Mouse (Mus musculus) hindlimb bud, embryonic 11.5 days (tissue): ENCODE results near the gene Flrt3.

ENCODE experiments used
- DNase-seq: peaks from one replicate; pipeline ENCODE4 v3.0.0-alpha.2; 2012; ENCODE audit warnings: low read depth, low spot score; ENCODE audit errors: extremely low spot score

Flrt3 gene

GRCm38 (mm10) chr2:140653481-140653880, 17.8 kb downstream of the Flrt3 start:
- DNase-seq = no peak

- no peak for DNase-seq
Measured at GRCm38 (mm10) chr2:140621730-140622337, 49.4 kb downstream of the Flrt3 start.

- DNase-seq = no peak
Measured at GRCm38 (mm10) chr2:140615451-140615850, 55.8 kb downstream of the Flrt3 start.
